Mouse (Mus musculus) CH12.LX (cell line): ENCODE measurements around the gene Ccl12. TPM values are rescaled to one million over a fixed set of nuclear protein-coding genes. Genes with fewer than 3 reads are reported as not detected.

Experiments used
- DNase-seq: peaks from one replicate; pipeline ENCODE4 v3.0.0-alpha.2; 2013; ENCODE audit errors: extremely low read depth
- H3K27ac ChIP-seq: 2 replicates; pipeline ENCODE4 v1.5.1; 2012; ENCODE audit warnings: low read depth, mild to moderate bottlenecking, control low read depth, moderate library complexity; ENCODE audit not compliant: insufficient read depth
- H3K27me3 ChIP-seq: replicated peaks from 2 replicates; pipeline ENCODE3; 2012; ENCODE audit warnings: inconsistent platforms
- H3K36me3 ChIP-seq, 2 experiments: replicated peaks in 1 of 2; 2 replicates each; pipeline versions ENCODE3 to v1.6.1; 2012; ENCODE audit warnings: inconsistent platforms in 1 of 2, low read length in 1 of 2, mild to moderate bottlenecking in 1 of 2, mixed read lengths in 1 of 2, moderate library complexity in 1 of 2; ENCODE audit not compliant: control insufficient read depth in 1 of 2, insufficient read depth in 1 of 2
- H3K4me1 ChIP-seq, 2 experiments: 2 replicates each; pipeline ENCODE4 v1.6.1; 2012; ENCODE audit warnings: inconsistent platforms in 1 of 2, moderate library complexity in 1 of 2; ENCODE audit not compliant: insufficient read depth in 2 of 2, control insufficient read depth in 1 of 2
- H3K4me2 ChIP-seq: 2 replicates; pipeline ENCODE4 v1.6.1; 2012; ENCODE audit warnings: low read depth, mild to moderate bottlenecking, control low read depth; ENCODE audit not compliant: poor library complexity, insufficient read depth, severe bottlenecking
- H3K4me3 ChIP-seq, 3 experiments: fragments of 150-350 bp in 1 of 3; sonication (generic) in 1 of 3; replicated peaks in 1 of 3; 2 replicates each; pipeline versions ENCODE3 to v1.5.1; 2011 to 2012; ENCODE audit warnings: low read depth in 2 of 3, low read length in 2 of 3, mild to moderate bottlenecking in 2 of 3, moderate library complexity in 2 of 3, control low read depth in 1 of 3, improper control_type of control experiment in 1 of 3, inconsistent platforms in 1 of 3, mixed read lengths in 1 of 3; ENCODE audit not compliant: poor library complexity in 1 of 3
- H3K79me2 ChIP-seq: replicated peaks from 2 replicates; pipeline ENCODE4 v1.6.1; 2012; ENCODE audit warnings: mild to moderate bottlenecking, moderate library complexity; ENCODE audit not compliant: control insufficient read depth, poor library complexity, insufficient read depth, severe bottlenecking; ENCODE audit errors: extremely low read depth
- H3K9ac ChIP-seq: 2 replicates; pipeline ENCODE4 v1.6.1; 2012; ENCODE audit warnings: low read depth, mild to moderate bottlenecking, control low read depth, moderate library complexity; ENCODE audit not compliant: insufficient read depth
- H3K9me3 ChIP-seq: replicated peaks from 2 replicates; pipeline ENCODE3; 2012; ENCODE audit warnings: low read length, inconsistent platforms, mixed read lengths
- BHLHE40 ChIP-seq: IDR thresholded peaks from 2 replicates; pipeline ENCODE4 v1.6.1; 2011; ENCODE audit warnings: mild to moderate bottlenecking, low read depth, low read length, improper control_type of control experiment
- CHD1 ChIP-seq: IDR thresholded peaks from 2 replicates; pipeline ENCODE4 v1.6.1; 2012; ENCODE audit warnings: low read depth, low read length, improper control_type of control experiment, inconsistent platforms
- CHD2 ChIP-seq: IDR thresholded peaks from 2 replicates; pipeline ENCODE4 v1.6.1; 2011; ENCODE audit warnings: low read length, improper control_type of control experiment
- E2F4 ChIP-seq: IDR thresholded peaks from 2 replicates; pipeline ENCODE4 v1.6.1; 2011; ENCODE audit warnings: low read depth, low read length, improper control_type of control experiment; ENCODE audit not compliant: insufficient replicate concordance
- ELF1 ChIP-seq: IDR thresholded peaks from 2 replicates; pipeline ENCODE4 v1.6.1; 2014; ENCODE audit warnings: low read depth, mild to moderate bottlenecking, inconsistent platforms, low read length, improper control_type of control experiment
- GABPA ChIP-seq: IDR thresholded peaks from 2 replicates; pipeline ENCODE4 v1.6.1; 2012; ENCODE audit warnings: low read depth, low read length, improper control_type of control experiment, inconsistent platforms; ENCODE audit not compliant: insufficient replicate concordance
- HCFC1 ChIP-seq: IDR thresholded peaks from 2 replicates; pipeline ENCODE4 v1.6.1; 2012; ENCODE audit warnings: low read depth, mild to moderate bottlenecking, inconsistent platforms, low read length, improper control_type of control experiment
- IRF4 ChIP-seq: IDR thresholded peaks from 2 replicates; pipeline ENCODE4 v1.6.1; 2014; ENCODE audit warnings: low read depth, mild to moderate bottlenecking, inconsistent platforms, low read length, improper control_type of control experiment
- JUN ChIP-seq: IDR thresholded peaks from 2 replicates; pipeline ENCODE4 v1.6.1; 2011; ENCODE audit warnings: low read depth, mild to moderate bottlenecking, low read length, improper control_type of control experiment, moderate library complexity; ENCODE audit not compliant: insufficient read depth
- JUND ChIP-seq: conservative IDR thresholded peaks from 2 replicates; pipeline ENCODE4 v1.6.1; 2011; ENCODE audit warnings: low read depth, low read length, improper control_type of control experiment
- KAT2A ChIP-seq: IDR thresholded peaks from 2 replicates; pipeline ENCODE4 v1.6.1; 2012; ENCODE audit warnings: low read length, improper control_type of control experiment, inconsistent platforms; ENCODE audit not compliant: insufficient replicate concordance
- MAFK ChIP-seq: IDR thresholded peaks from 2 replicates; pipeline ENCODE4 v1.6.1; 2011; ENCODE audit warnings: low read length, improper control_type of control experiment; ENCODE audit not compliant: insufficient replicate concordance
- MAX ChIP-seq: IDR thresholded peaks from 2 replicates; pipeline ENCODE4 v1.6.1; 2011; ENCODE audit warnings: low read length, improper control_type of control experiment
- MAZ ChIP-seq: IDR thresholded peaks from 2 replicates; pipeline ENCODE4 v1.6.1; 2012; ENCODE audit warnings: low read depth, mild to moderate bottlenecking, inconsistent platforms, low read length, improper control_type of control experiment, moderate library complexity
- NELFE ChIP-seq: IDR thresholded peaks from 2 replicates; pipeline ENCODE4 v1.6.1; 2011; ENCODE audit warnings: low read depth, low read length, improper control_type of control experiment
- NRF1 ChIP-seq: IDR thresholded peaks from 2 replicates; pipeline ENCODE4 v1.6.1; 2014; ENCODE audit warnings: low read depth, mild to moderate bottlenecking, inconsistent platforms, low read length, improper control_type of control experiment, moderate library complexity
- POLR2A ChIP-seq: IDR thresholded peaks from 2 replicates; pipeline ENCODE4 v1.6.1; 2011; ENCODE audit warnings: low read depth, mild to moderate bottlenecking, improper control_type of control experiment, low read length
- POLR2AphosphoS2 ChIP-seq: IDR thresholded peaks from 2 replicates; pipeline ENCODE4 v1.6.1; 2011; ENCODE audit warnings: low read depth, low read length, improper control_type of control experiment
- TCF12 ChIP-seq: IDR thresholded peaks from 2 replicates; pipeline ENCODE4 v1.6.1; 2014; ENCODE audit warnings: low read depth, mild to moderate bottlenecking, inconsistent platforms, low read length, improper control_type of control experiment
- UBTF ChIP-seq: IDR thresholded peaks from 2 replicates; pipeline ENCODE4 v1.6.1; 2012; ENCODE audit warnings: low read depth, mild to moderate bottlenecking, inconsistent platforms, low read length, improper control_type of control experiment, moderate library complexity
- ZC3H11A ChIP-seq: IDR thresholded peaks from 2 replicates; pipeline ENCODE4 v1.6.1; 2012; ENCODE audit warnings: low read depth, mild to moderate bottlenecking, inconsistent platforms, low read length, improper control_type of control experiment
- ZNF384 ChIP-seq: IDR thresholded peaks from 2 replicates; pipeline ENCODE4 v1.6.1; 2012; ENCODE audit warnings: low read depth, low read length, improper control_type of control experiment, inconsistent platforms
- dilution Hi-C: fragments of 300-500 bp; cut with MboI; formaldehyde crosslinking; loops from 2 replicates; pipeline ENCODE4 v1.14.3; 2020; ENCODE audit warnings: low sequenced_read_pairs; ENCODE audit not compliant: extremely low pct_unique_long_range_greater_than_20kb, extremely low pct_ligation_motif_present
- in situ Hi-C: fragments of 300-500 bp; cut with MboI; formaldehyde crosslinking; loops from 3 replicates; pipeline ENCODE4 v1.14.3; 2019; ENCODE audit warnings: low sequenced_read_pairs, low pct_ligation_motif_present, low pct_unique_long_range_greater_than_20kb, mixed read lengths
- polyA plus RNA-seq: library from polyadenylated mRNA; unstranded; fragments of >175 nt; gene quantifications from 2 replicates; pipeline ENCODE4 v1.2.1, GENCODE M21; 2012; ENCODE audit warnings: low read depth; ENCODE audit not compliant: insufficient read length
- total RNA-seq, 2 experiments: library from RNA; depleted of rRNA; stranded (reverse); fragments of 300-350 nt in 1 of 2; fragments of >200 nt in 1 of 2; gene quantifications; 2 replicates each; pipeline ENCODE4 v1.2.3; 2012 to 2014

Gene Ccl12
- total and polyA plus RNA-seq, 3 experiments, result 0.51 TPM; not detected in 2

- no peaks in the 10 kb centered on the region for H3K36me3 ChIP-seq
- in situ Hi-C loops, result loop anchor here (5.0 kb wide), 1 partner anchor 46 kb away; no protein-coding TSS in a partner anchor
- no peak for DNase-seq
- peaks cover 52% of the 10 kb centered on the region for H3K27me3 ChIP-seq
- TF ChIP-seq JUND (no peak), BHLHE40 (no peak), E2F4 (no peak), HCFC1 (no peak), MAZ (no peak), CHD1 (no peak), GABPA (no peak), IRF4 (no peak), KAT2A (no peak), TCF12 (no peak), UBTF (no peak), POLR2AphosphoS2 (no peak), ELF1 (no peak), NRF1 (no peak), JUN (no peak), POLR2A (no peak), MAFK (no peak)
- H3K4me2 ChIP-seq, result no peak overlapping the region
- dilution Hi-C loops, result no loop called here
- no peak overlapping the region for H3K4me3 ChIP-seq
- H3K9ac ChIP-seq, result no peak overlapping the region
- no peak overlapping the region for H3K27ac ChIP-seq
- no peaks in the 10 kb centered on the region for H3K79me2 ChIP-seq
- H3K9me3 ChIP-seq, result no peaks in the 10 kb centered on the region
- peaks cover 0 to 3% of the 10 kb centered on the region in 2 experiments; a peak in 1 of 4 replicates for H3K4me1 ChIP-seq
Observed at GRCm38 (mm10) chr11:82116041-82116440, 14.4 kb downstream of the Ccl12 start.

- TF ChIP-seq NELFE (no peak), GABPA (no peak), ZC3H11A (no peak), IRF4 (no peak), NRF1 (no peak), BHLHE40 (no peak), E2F4 (no peak), ZNF384 (no peak), CHD2 (no peak), MAX (no peak)
- H3K79me2 ChIP-seq, result no peaks in the 10 kb centered on the region
- H3K4me2 ChIP-seq, result no peak overlapping the region
- no peaks in the 10 kb centered on the region for H3K4me1 ChIP-seq
- dilution Hi-C loops, result no loop called here
- H3K9ac ChIP-seq, result no peak overlapping the region
- in situ Hi-C loops, result no loop called here
- no peaks in the 10 kb centered on the region for H3K36me3 ChIP-seq
- H3K27me3 ChIP-seq, result peaks cover 52% of the 10 kb centered on the region
- H3K9me3 ChIP-seq, result no peaks in the 10 kb centered on the region
- no peak for DNase-seq
- H3K27ac ChIP-seq, result no peak overlapping the region
- no peak overlapping the region for H3K4me3 ChIP-seq
Observed at GRCm38 (mm10) chr11:82132977-82133376, 31.3 kb downstream of the Ccl12 start.
